Mouse (Mus musculus): ENCODE data around the gene Frmd4a. TPM values are rescaled to one million over a fixed set of nuclear protein-coding genes. Genes with fewer than 3 reads are reported as not detected.

The Frmd4a gene
- total RNA-seq, 4 experiments from 2014 or later = 2.1 to 3.0 (median 2.6) TPM

- DNase-seq (ENCODE audit: low spot score in 2 of 2) = peak; percentile 17 to 29
Measured at GRCm38 (mm10) chr2:4517553-4518125, 500.1 kb downstream of the Frmd4a start.

- no peak for DNase-seq (ENCODE audit: low spot score in 2 of 2)
Measured at GRCm38 (mm10) chr2:4518549-4518948, 501.0 kb downstream of the Frmd4a start.

GRCm38 (mm10) chr2:4522769-4523487 is 505.4 kb downstream of the Frmd4a start:
- DNase-seq (ENCODE audit: low spot score in 2 of 2) = no peak

- no peak for DNase-seq (ENCODE audit: low spot score in 2 of 2)
Measured at GRCm38 (mm10) chr2:4527094-4527493, 509.6 kb downstream of the Frmd4a start.

GRCm38 (mm10) chr2:4529254-4529729 is 511.8 kb downstream of the Frmd4a start:
- no peak for DNase-seq (ENCODE audit: low spot score in 2 of 2)

GRCm38 (mm10) chr2:4531533-4532197 is 514.1 kb downstream of the Frmd4a start:
- DNase-seq (ENCODE audit: low spot score in 2 of 2) = no peak

GRCm38 (mm10) chr2:4532198-4532568 is 514.7 kb downstream of the Frmd4a start:
- no peak for DNase-seq (ENCODE audit: low spot score in 2 of 2)

- no peak for DNase-seq (ENCODE audit: low spot score in 2 of 2)
Measured at GRCm38 (mm10) chr2:4532945-4533344, 515.4 kb downstream of the Frmd4a start.

GRCm38 (mm10) chr2:4535187-4535864 is 517.8 kb downstream of the Frmd4a start:
- no peak for DNase-seq (ENCODE audit: low spot score in 2 of 2)

- DNase-seq (ENCODE audit: low spot score in 2 of 2) = no peak
Measured at GRCm38 (mm10) chr2:4541330-4541729, 523.8 kb downstream of the Frmd4a start.

- no peak for DNase-seq (ENCODE audit: low spot score in 2 of 2)
Measured at GRCm38 (mm10) chr2:4541844-4542628, 524.5 kb downstream of the Frmd4a start.

GRCm38 (mm10) chr2:4542629-4543416 is 525.3 kb downstream of the Frmd4a start:
- DNase-seq (ENCODE audit: low spot score in 2 of 2) = peak; percentile 24 to 60

- DNase-seq (ENCODE audit: low spot score in 2 of 2) = no peak
Measured at GRCm38 (mm10) chr2:4543417-4543775, 525.9 kb downstream of the Frmd4a start.

GRCm38 (mm10) chr2:4544360-4544759 is 526.8 kb downstream of the Frmd4a start:
- DNase-seq (ENCODE audit: low spot score in 2 of 2) = no peak

GRCm38 (mm10) chr2:4545261-4545660 is 527.7 kb downstream of the Frmd4a start:
- DNase-seq (ENCODE audit: low spot score in 2 of 2) = no peak

GRCm38 (mm10) chr2:4547003-4547662 is 529.6 kb downstream of the Frmd4a start:
- no peak for DNase-seq (ENCODE audit: low spot score in 2 of 2)

GRCm38 (mm10) chr2:4549271-4549670 is 531.8 kb downstream of the Frmd4a start:
- no peak for DNase-seq (ENCODE audit: low spot score in 2 of 2)

- no peak for DNase-seq (ENCODE audit: low spot score in 2 of 2)
Measured at GRCm38 (mm10) chr2:4550017-4550763, 532.7 kb downstream of the Frmd4a start.

GRCm38 (mm10) chr2:4551438-4551837 is 533.9 kb downstream of the Frmd4a start:
- no peak for DNase-seq (ENCODE audit: low spot score in 2 of 2)

Measured in gastrocnemius, adult 8-10 months (tissue).